In genomic region chr19:4151898-4152297, GRCm38 (mm10) we compare ENCODE assay signal across 25 mouse cellular contexts. TPM values are rescaled to one million over a fixed set of nuclear protein-coding genes. Genes with fewer than 3 reads are reported as not detected.
DNase-seq lines count a peak whose midpoint lies in the region; ATAC-seq and TF ChIP-seq lines count a peak whose summit lies in the region.
"Had no signal": no experiment of that assay in that cellular context is flagged by ENCODE, and none has a peak within 500 bp of the region (broad histone marks: within the 10 kb centered on the region; RNA-seq: fewer than 3 reads in every experiment).

No protein-coding gene starts in this region.

- H3K4me3 ChIP-seq in midbrain, postnatal 0 days (ENCODE audit: low read depth, low read length) = no peak overlapping the region
- H3K4me3 ChIP-seq in midbrain, embryonic 14.5 days (replicated peaks; ENCODE audit: low read depth, low read length) = no peak overlapping the region
- H3K4me3 ChIP-seq: embryonic facial prominence, embryonic 10.5 days; forebrain, embryonic 13.5 days; heart, adult 2 months; hindbrain, embryonic 13.5 days had no signal

- H3K27me3 ChIP-seq in midbrain, postnatal 0 days (ENCODE audit: insufficient read depth, low read length) = no peaks in the 10 kb centered on the region
- H3K27me3 ChIP-seq in midbrain, embryonic 14.5 days (ENCODE audit: control insufficient read depth, insufficient read depth, low read length) = no peaks in the 10 kb centered on the region
- H3K27me3 ChIP-seq: forebrain, embryonic 13.5 days; hindbrain, embryonic 13.5 days had no signal

- WGBS in midbrain, postnatal 0 days = 89% methylated on average over 5 of the region's 5 CpGs
- WGBS in midbrain, embryonic 14.5 days = 93% methylated on average over 5 of the region's 5 CpGs

- H3K4me1 ChIP-seq in midbrain, postnatal 0 days (ENCODE audit: insufficient read depth, low read length) = peaks cover 7% of the 10 kb centered on the region; the same call in 1 of the 2 replicates
- H3K4me1 ChIP-seq in midbrain, embryonic 14.5 days (ENCODE audit: control insufficient read depth, insufficient read depth, low read length) = peaks cover 15% of the 10 kb centered on the region; the same call in 1 of the 2 replicates

- ATAC-seq in midbrain, postnatal 0 days (ENCODE audit: low FRiP score) = no peak
- ATAC-seq in midbrain, embryonic 14.5 days (ENCODE audit: low FRiP score, low TSS enrichment) = no peak
- ATAC-seq: CD4-positive, CD25-positive, alpha-beta regulatory T cell, adult 4 months; forebrain, embryonic 13.5 days; forebrain, postnatal 0 days; hindbrain, postnatal 0 days had no signal

- H3K4me2 ChIP-seq in midbrain, postnatal 0 days (ENCODE audit: low read depth, low read length, poor library complexity, severe bottlenecking) = no peak overlapping the region
- no peak overlapping the region for H3K4me2 ChIP-seq in midbrain, embryonic 14.5 days (ENCODE audit: low read length)
- H3K4me2 ChIP-seq: forebrain, embryonic 13.5 days; hindbrain, embryonic 13.5 days had no signal

- peaks cover 38% of the 10 kb centered on the region for H3K36me3 ChIP-seq in midbrain, postnatal 0 days (ENCODE audit: insufficient read depth, low read length)
- peaks cover 49% of the 10 kb centered on the region for H3K36me3 ChIP-seq in midbrain, embryonic 14.5 days (ENCODE audit: control insufficient read depth, insufficient read depth, low read length)

- 0 out of 2 replicates have a peak overlapping the region, but pooled peaks have one; percentile 24 for H3K9ac ChIP-seq in midbrain, postnatal 0 days (replicated peaks; ENCODE audit: low read length, poor library complexity, severe bottlenecking)
- no peak overlapping the region for H3K9ac ChIP-seq in midbrain, embryonic 14.5 days (replicated peaks; ENCODE audit: low read length)
- H3K9ac ChIP-seq: forebrain, embryonic 13.5 days; forebrain, postnatal 0 days; hindbrain, embryonic 13.5 days had no signal

- H3K27ac ChIP-seq in midbrain, postnatal 0 days (ENCODE audit: low read depth, low read length) = no peak overlapping the region
- H3K27ac ChIP-seq in midbrain, embryonic 14.5 days (replicated peaks; ENCODE audit: low read depth, low read length) = no peak overlapping the region
- H3K27ac ChIP-seq: embryonic facial prominence, embryonic 10.5 days; forebrain, embryonic 13.5 days; heart, adult 2 months; hindbrain, embryonic 13.5 days had no signal

- DNase-seq in adrenal gland, adult (ENCODE audit: inconsistent age in 2 of 2, low spot score in 1 of 2) = peak; percentile 57 to 71
- DNase-seq in adrenal gland, postnatal 14 days = no peak
- DNase-seq in cerebellum, adult 9-11 months = peak; percentile 47
- DNase-seq in cerebellum, adult 8-10 months = no peak
- DNase-seq in midbrain, postnatal 0 days (ENCODE audit: low spot score) = no peak
- no peak for DNase-seq in midbrain, embryonic 14.5 days
- DNase-seq in urinary bladder, postnatal 4 days (ENCODE audit: low spot score in 2 of 2) = no peak
- DNase-seq: B cell, adult 2 months; cerebellum, adult 11-12 months; cerebellum, postnatal 10 days; forebrain, postnatal 0 days; gastrocnemius, postnatal 14 days; heart, adult 2 months; heart, postnatal 10 days; kidney, adult 11 months had no signal

- no peaks in the 10 kb centered on the region for H3K9me3 ChIP-seq in midbrain, postnatal 0 days (ENCODE audit: low read length)
- H3K9me3 ChIP-seq in midbrain, embryonic 14.5 days (ENCODE audit: control insufficient read depth, low read length) = no peaks in the 10 kb centered on the region
- H3K9me3 ChIP-seq: embryonic facial prominence, embryonic 10.5 days; forebrain, embryonic 13.5 days; hindbrain, embryonic 13.5 days had no signal

- no peak for TF ChIP-seq CTCF in midbrain, postnatal 0 days (IDR thresholded peaks at IDR 0.05)

RNA-seq across cellular contexts. Expression of gene Ptprcap, which starts 1.5 kb away (rescaled TPM):
- total RNA-seq in adrenal gland, postnatal 14 days (2021) = 4.4 and 27.5 TPM in 2 replicates
- total RNA-seq in midbrain, postnatal 0 days (2014; rRNA removed) = 0.38 TPM in 1 of 2 replicates, not detected in the other
- 0.28 TPM in 1 of 2 replicates, not detected in the other for polyA plus RNA-seq in midbrain, postnatal 0 days (2015; fragmentation: Nextera tagmentation; extraction: Ambion mirVana)
- 0.55 and 0.64 TPM in 2 replicates for polyA plus RNA-seq in midbrain, embryonic 14.5 days (2014; fragmentation: Nextera tagmentation; extraction: Ambion mirVana)
- total RNA-seq: gastrocnemius, adult 18-20 months had no signal
- polyA plus RNA-seq: embryonic facial prominence, embryonic 10.5 days had no signal

RNA-seq across cellular contexts. Expression of gene Coro1b, which starts 3.5 kb away (rescaled TPM):
- total RNA-seq in adrenal gland, postnatal 14 days (2021) = 183 and 193 TPM in 2 replicates
- 96.1 and 116 TPM in 2 replicates for total RNA-seq in midbrain, postnatal 0 days (2014; rRNA removed)
- polyA plus RNA-seq in midbrain, postnatal 0 days (2015; fragmentation: Nextera tagmentation; extraction: Ambion mirVana) = 95.2 and 104 TPM in 2 replicates
- 105 and 117 TPM in 2 replicates for polyA plus RNA-seq in midbrain, embryonic 14.5 days (2014; fragmentation: Nextera tagmentation; extraction: Ambion mirVana)

RNA-seq across cellular contexts. Expression of gene Cabp4, which starts 8.1 kb away (rescaled TPM):
- total RNA-seq in adrenal gland, postnatal 14 days (2021) = 1.7 and 2.4 TPM in 2 replicates
- not detected in 2 replicates for total RNA-seq in midbrain, postnatal 0 days (2014; rRNA removed)
- polyA plus RNA-seq in midbrain, postnatal 0 days (2015; fragmentation: Nextera tagmentation; extraction: Ambion mirVana) = 0.20 and 0.36 TPM in 2 replicates
- polyA plus RNA-seq in midbrain, embryonic 14.5 days (2014; fragmentation: Nextera tagmentation; extraction: Ambion mirVana) = 0.14 and 0.15 TPM in 2 replicates
- total RNA-seq: forebrain, postnatal 0 days; gastrocnemius, adult 18-20 months; heart, adult 2 months; heart, postnatal 10 days; hematopoietic stem cell, adult 5-6 weeks; hindbrain, postnatal 0 days had no signal
- polyA plus RNA-seq: embryonic facial prominence, embryonic 14.5 days; heart, embryonic 14.5 days; intestine, embryonic 14.5 days had no signal

RNA-seq across cellular contexts. Expression of gene Rps6kb2, which starts 11.3 kb away (rescaled TPM):
- total RNA-seq in adrenal gland, postnatal 14 days (2021) = 29.1 and 34.4 TPM in 2 replicates
- total RNA-seq in midbrain, postnatal 0 days (2014; rRNA removed) = 23.5 and 25.2 TPM in 2 replicates
- polyA plus RNA-seq in midbrain, postnatal 0 days (2015; fragmentation: Nextera tagmentation; extraction: Ambion mirVana) = 58.2 and 62.8 TPM in 2 replicates
- 37.3 and 42.2 TPM in 2 replicates for polyA plus RNA-seq in midbrain, embryonic 14.5 days (2014; fragmentation: Nextera tagmentation; extraction: Ambion mirVana)

RNA-seq across cellular contexts. Expression of gene Gpr152, which starts 12.3 kb away (rescaled TPM):
- total RNA-seq in adrenal gland, postnatal 14 days (2021) = 0.08 TPM in 1 of 2 replicates, not detected in the other
- 0.16 TPM in 1 of 2 replicates, not detected in the other for total RNA-seq in midbrain, postnatal 0 days (2014; rRNA removed)
- polyA plus RNA-seq in midbrain, postnatal 0 days (2015; fragmentation: Nextera tagmentation; extraction: Ambion mirVana) = not detected in 2 replicates
- polyA plus RNA-seq in midbrain, embryonic 14.5 days (2014; fragmentation: Nextera tagmentation; extraction: Ambion mirVana) = not detected in 2 replicates
- total RNA-seq: gastrocnemius, adult 18-20 months; gastrocnemius, postnatal 14 days; heart, postnatal 10 days; hematopoietic stem cell, adult 5-6 weeks had no signal
- polyA plus RNA-seq: embryonic facial prominence, embryonic 10.5 days; forebrain, postnatal 0 days; heart, embryonic 14.5 days; hindbrain, embryonic 13.5 days; intestine, embryonic 14.5 days had no signal

Comparison
In these comparisons a context has a peak if more than half of its experiments do, and no peak if none do; other contexts are left out.
1. DNase-seq: peak in adrenal gland, adult (2 of 2) and cerebellum, adult 9-11 months (single experiment); none in adrenal gland, postnatal 14 days (single experiment), cerebellum, adult 8-10 months (single experiment), midbrain, postnatal 0 days (single experiment), midbrain, embryonic 14.5 days (single experiment) and urinary bladder, postnatal 4 days (0 of 2).